Comparison of ENCODE assay signal across 9 mouse cellular contexts in genomic region chr5:130267316-130267715, GRCm38 (mm10). TPM values are rescaled to one million over a fixed set of nuclear protein-coding genes. Genes with fewer than 3 reads are reported as not detected.
A peak's percentile ranks its signal among the peaks of the same experiment; 100 is the strongest.
DNase-seq lines count a peak whose midpoint lies in the region; TF ChIP-seq lines count a peak whose summit lies in the region.
"Had no signal": no experiment of that assay in that cellular context is flagged by ENCODE, and none has a peak within 500 bp of the region (broad histone marks: within the 10 kb centered on the region; RNA-seq: fewer than 3 reads in every experiment).

No protein-coding gene starts in this region.

- peak; percentile 27; the same call in 1 of the 2 replicates for TF ChIP-seq CTCF in olfactory bulb, adult 2 months (IDR thresholded peaks at IDR 0.05; ENCODE audit: insufficient read depth, low read depth, low read length)

- 66% methylated on average over 1 of the region's 1 CpGs for WGBS in olfactory bulb, adult 2 months

- H3K4me3 ChIP-seq in olfactory bulb, adult 2 months (ENCODE audit: insufficient read depth, low read depth, low read length): no peak overlapping the region
- H3K4me3 ChIP-seq: neural tube, embryonic 12.5 days had no signal

- TF ChIP-seq POLR2A in olfactory bulb, adult 2 months (IDR thresholded peaks at IDR 0.05; ENCODE audit: insufficient read depth, low read depth, low read length): no peak

- H3K27ac ChIP-seq in olfactory bulb, adult 2 months (ENCODE audit: insufficient read depth, low read depth, low read length): no peak overlapping the region
- H3K27ac ChIP-seq: neural tube, embryonic 12.5 days had no signal

- DNase-seq in embryo, embryonic 10 days (ENCODE audit: low spot score): peak; percentile 31
- DNase-seq in embryo, embryonic 9.5 days (ENCODE audit: extremely low spot score): no peak
- peak; percentile 20 for DNase-seq in ovary, postnatal 14 days (ENCODE audit: low spot score)
- DNase-seq in ovary, postnatal 36 days (ENCODE audit: low spot score): no peak
- DNase-seq in embryo, embryonic 11 days: peak; percentile 19
- DNase-seq in right cerebral cortex, postnatal 36 days (ENCODE audit: low spot score in 2 of 2): no peak
- no peak for DNase-seq in right cerebral cortex, adult 2 months (ENCODE audit: low spot score in 2 of 2)

- peaks cover 11% of the 10 kb centered on the region for H3K4me1 ChIP-seq in olfactory bulb, adult 2 months (ENCODE audit: control insufficient read depth, insufficient read depth, low read length)
- H3K4me1 ChIP-seq: neural tube, embryonic 12.5 days had no signal

RNA-seq across cellular contexts. Expression of gene Tyw1, which starts 11.9 kb away (rescaled TPM):
- polyA plus RNA-seq in olfactory bulb, adult 2 months (2012; ENCODE audit: insufficient read depth, insufficient read length, low replicate concordance, missing spikeins): not detected in 2 replicates

RNA-seq across cellular contexts. Expression of gene Sbds, which starts 12.0 kb away (rescaled TPM):
- polyA plus RNA-seq in olfactory bulb, adult 2 months (2012; ENCODE audit: insufficient read depth, insufficient read length, low replicate concordance, missing spikeins): not detected in 2 replicates

RNA-seq across cellular contexts. Expression of gene Tmem248, which starts 50.4 kb away (rescaled TPM):
- not detected in 2 replicates for polyA plus RNA-seq in olfactory bulb, adult 2 months (2012; ENCODE audit: insufficient read depth, insufficient read length, low replicate concordance, missing spikeins)

Comparison
In these comparisons a context has a peak if more than half of its experiments do, and no peak if none do; other contexts are left out.
1. DNase-seq: peak in embryo, embryonic 10 days (single experiment), ovary, postnatal 14 days (single experiment) and embryo, embryonic 11 days (single experiment); none in embryo, embryonic 9.5 days (single experiment), ovary, postnatal 36 days (single experiment), right cerebral cortex, postnatal 36 days (0 of 2) and right cerebral cortex, adult 2 months (0 of 2).